Mouse (Mus musculus): ENCODE results near the gene Pcnx2.

GRCm38 (mm10) chr8:125756391-125757105 lies 141.6 kb downstream of the Pcnx2 start:
- TF ChIP-seq GATA1 (IDR thresholded peaks at IDR 0.05; ENCODE audit: low read length) (no peak), TAL1 (IDR thresholded peaks at IDR 0.05; ENCODE audit: low read length) (no peak)

Measured in erythroblast, embryonic 14.5 days (primary cell).